Mouse (Mus musculus): ENCODE data around the gene Exoc3l2.
A peak's percentile ranks its signal among the peaks of the same experiment; 100 is the strongest.

The Exoc3l2 gene

GRCm38 (mm10) chr7:19457414-19458071, 5.6 kb upstream of the Exoc3l2 start:
- DNase-seq, result no peak

- peak; percentile 87 for DNase-seq
Measured at GRCm38 (mm10) chr7:19458072-19458486, 5.1 kb upstream of the Exoc3l2 start.

- DNase-seq, result peak; percentile 84
Measured at GRCm38 (mm10) chr7:19458591-19459111, 4.5 kb upstream of the Exoc3l2 start, which contains the start of gene Mark4. TSS of gene Mark4 (minus strand) at chr7:19458821.

- DNase-seq, result peak; percentile 27
Measured at GRCm38 (mm10) chr7:19459144-19459870, 3.8 kb upstream of the Exoc3l2 start.

DNA sequence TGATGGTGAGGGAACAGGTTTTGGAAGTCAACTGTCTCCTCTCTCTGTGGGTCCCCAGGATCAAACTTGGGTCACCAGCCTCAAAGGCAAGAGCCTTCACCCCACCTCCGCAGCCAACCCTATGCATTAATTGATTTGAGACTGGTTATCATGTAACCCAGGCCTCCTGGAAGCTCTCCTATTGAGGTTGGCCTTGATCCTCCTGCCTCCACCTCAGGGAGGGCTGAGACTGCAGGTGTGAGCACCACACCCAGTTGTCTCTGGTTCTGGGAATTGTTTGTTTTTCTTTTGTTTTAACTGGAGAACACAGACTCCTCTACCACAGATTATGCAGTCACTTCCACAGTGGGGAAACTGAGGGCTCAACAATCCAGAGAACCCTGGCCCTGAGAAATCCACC, 2.6 kb upstream of the Exoc3l2 start:
- no peak for DNase-seq

DNA sequence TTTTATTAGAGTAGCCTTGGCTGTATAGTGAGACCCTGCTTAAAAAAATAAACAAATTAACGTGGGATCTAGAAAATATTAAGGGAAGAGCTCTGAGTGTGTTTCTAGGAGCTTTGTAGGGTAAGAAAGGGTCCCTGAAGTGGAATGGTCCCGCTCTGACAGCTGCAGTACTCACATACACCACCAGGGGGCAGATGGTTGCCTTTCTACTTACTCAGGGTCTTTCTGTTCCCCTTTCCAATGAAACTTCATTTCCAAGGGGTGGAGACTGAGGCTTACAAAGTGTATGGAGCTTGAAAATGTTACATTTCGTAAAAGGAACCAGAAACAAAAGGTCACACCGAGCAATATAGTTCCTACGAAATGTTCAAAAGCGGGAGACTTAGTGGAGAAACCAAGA, 1.6 kb upstream of the Exoc3l2 start:
- peak; percentile 72 for DNase-seq

GRCm38 (mm10) chr7:19462443-19462842, 688 bp upstream of the Exoc3l2 start:
- no peak for DNase-seq

DNA sequence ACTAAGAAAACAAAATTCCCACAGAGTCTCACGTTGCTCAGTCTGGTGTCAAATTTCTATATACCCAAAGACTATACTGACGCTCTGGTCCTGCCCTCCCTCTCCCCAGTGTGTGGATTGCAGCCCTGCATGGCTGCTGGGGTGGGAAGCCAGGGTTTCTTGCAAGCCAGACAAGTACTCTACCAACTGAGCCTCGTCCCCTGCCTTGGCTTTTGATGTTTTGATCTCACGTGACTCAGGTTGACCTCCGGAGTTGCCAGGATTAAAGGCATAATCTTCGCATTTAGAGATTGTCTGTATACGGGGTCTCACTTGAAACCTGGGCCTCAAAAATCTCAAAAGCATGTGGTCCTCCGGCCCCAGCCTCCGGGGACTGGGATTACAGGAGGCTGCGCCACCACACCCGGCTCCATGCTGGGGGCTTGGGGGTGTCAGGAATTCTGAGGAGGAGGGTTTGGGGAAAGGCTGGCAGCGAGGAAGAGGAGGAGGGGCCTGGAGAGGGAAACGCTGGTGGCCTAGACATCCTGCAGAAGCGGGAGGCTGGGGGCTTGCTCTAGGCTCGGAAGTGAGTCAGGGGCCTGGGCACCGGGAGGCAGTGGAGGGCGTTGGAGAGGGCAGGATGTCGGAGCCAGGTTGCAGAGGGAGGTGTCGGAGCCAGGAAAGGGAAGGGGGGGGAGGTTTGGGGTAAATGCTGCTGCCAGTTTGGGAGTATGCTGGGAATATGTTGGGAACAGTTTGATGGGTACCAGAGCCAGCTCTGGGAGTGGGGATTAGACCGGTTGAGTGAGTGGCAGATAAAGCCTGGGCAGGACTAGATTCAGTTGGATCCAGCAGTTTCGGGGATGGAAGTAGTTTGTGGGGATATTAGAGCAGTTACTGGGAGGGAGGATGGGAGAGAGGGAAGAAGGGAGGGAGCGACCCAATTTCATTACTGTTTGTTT, 1.5 kb downstream of the Exoc3l2 start:
- no peak for DNase-seq

GRCm38 (mm10) chr7:19466602-19467145, 3.5 kb downstream of the Exoc3l2 start:
- no peak for DNase-seq

DNA sequence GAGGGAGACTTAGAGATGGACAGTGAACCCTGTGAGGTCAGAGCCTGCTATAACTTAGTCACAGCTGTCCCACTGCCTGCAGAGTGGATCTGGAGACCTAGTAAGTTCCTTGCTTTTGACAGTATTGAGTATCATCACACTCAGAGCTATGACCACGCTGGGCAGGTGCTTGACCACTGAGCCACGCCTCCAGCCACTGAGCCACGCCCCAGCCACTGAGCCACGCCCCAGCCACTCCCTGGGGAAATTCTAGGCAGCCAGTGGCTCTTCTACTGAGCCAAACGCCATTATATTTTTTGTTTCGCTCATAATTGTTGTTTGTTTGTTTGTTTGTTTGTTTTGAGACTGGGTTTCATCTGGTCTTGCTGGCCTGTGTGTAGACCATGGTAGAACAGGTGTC, 4.5 kb downstream of the Exoc3l2 start:
- no peak for DNase-seq

- no peak for DNase-seq
Measured at GRCm38 (mm10) chr7:19468279-19468678, 5.1 kb downstream of the Exoc3l2 start.

- DNase-seq, result no peak
Measured at GRCm38 (mm10) chr7:19469404-19469803, 6.3 kb downstream of the Exoc3l2 start.

GRCm38 (mm10) chr7:19470308-19470707, 7.2 kb downstream of the Exoc3l2 start:
- no peak for DNase-seq

DNA sequence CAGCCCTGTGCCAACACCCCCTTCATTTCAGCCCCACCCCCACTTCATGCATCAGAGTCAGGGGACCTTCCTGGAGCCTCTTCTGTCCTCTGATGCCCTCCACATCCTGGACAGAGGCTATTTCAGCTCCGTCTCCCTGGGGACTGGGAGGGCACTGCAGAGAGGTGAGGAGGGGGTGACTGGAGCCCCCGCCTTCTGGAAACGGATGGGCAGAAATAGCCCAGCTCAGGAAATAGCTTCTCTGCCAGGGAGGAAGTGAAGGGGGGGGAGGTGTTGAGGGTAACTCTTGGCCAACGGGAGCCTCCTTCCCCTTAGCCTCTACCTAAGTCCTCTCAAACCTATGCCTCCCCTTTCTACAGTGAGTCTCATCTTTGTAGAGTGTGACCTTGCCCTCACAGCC, 9.3 kb downstream of the Exoc3l2 start:
- no peak for DNase-seq

DNA sequence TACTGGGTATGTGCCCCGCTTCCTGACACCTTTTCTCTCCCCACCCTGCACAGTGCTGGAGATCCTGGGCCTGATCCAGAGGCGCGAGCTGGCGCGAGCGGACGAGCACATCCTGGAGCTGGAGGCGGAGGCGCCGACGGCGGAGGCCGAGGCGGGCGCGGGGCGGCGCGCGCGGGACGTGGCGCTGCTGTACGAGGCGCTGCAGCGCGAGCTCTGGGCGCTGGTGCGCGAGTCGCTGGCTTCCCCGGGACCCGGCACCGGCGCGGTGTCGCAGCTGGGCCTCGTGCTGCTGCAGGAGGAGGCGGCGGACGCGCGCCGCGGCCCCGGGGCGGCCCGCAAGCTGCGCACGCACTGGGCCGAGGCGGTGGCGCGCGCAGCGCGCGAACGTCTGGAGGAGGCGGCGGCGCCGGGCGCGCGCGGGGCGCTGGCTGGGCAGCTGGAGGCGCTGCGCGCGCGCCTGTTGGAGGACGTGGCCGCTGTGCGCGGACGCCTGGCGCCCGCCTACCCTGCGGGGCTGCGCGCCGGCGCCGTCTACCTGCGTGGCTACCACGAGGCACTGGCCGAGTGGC, 10.8 kb downstream of the Exoc3l2 start:
- peak; percentile 66 for DNase-seq

- DNase-seq, result no peak
Measured at GRCm38 (mm10) chr7:19477084-19477483, 14.0 kb downstream of the Exoc3l2 start.

GRCm38 (mm10) chr7:19477624-19478384, 14.7 kb downstream of the Exoc3l2 start:
- DNase-seq, result no peak

- DNase-seq, result no peak
Measured at GRCm38 (mm10) chr7:19483281-19483680, 20.1 kb downstream of the Exoc3l2 start.

DNA sequence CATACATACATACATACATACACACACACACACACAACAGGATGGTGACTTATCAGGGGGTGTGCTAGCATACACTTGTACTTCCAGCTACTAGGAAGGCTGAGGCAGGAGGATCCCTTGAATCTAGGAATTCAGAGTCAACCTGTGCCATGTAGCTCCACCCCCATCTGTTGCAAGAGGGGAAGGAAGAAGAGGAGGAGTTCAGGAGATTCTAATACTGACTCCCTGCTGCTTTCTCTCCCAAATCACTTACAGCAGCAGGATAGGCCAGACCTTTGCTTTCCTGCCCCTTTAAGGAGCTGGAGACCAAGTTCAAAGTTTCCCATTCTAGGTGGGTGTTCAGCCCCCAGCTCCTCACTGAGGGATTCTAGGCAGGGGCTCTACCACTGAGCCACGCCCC, 22.4 kb downstream of the Exoc3l2 start:
- no peak for DNase-seq

DNA sequence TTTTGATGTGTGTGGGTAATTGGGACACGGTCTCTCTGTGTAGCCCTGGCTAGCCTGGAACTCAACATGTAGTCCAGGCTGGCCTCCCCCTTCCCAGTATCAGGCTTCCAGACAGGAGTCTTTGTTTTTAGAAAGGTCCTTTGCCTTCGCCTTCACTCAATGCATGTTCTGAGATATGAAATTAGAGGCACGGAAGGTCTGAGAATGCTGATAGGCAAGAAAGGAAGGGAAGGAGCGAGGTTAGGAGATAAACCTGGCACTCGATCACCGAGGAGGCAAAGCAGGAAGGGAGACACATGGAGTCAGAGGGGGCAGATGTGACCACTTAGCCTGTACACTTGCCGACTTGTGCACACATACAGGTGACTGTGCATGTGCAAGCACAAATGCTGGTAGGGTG, 23.4 kb downstream of the Exoc3l2 start:
- DNase-seq, result no peak

DNA sequence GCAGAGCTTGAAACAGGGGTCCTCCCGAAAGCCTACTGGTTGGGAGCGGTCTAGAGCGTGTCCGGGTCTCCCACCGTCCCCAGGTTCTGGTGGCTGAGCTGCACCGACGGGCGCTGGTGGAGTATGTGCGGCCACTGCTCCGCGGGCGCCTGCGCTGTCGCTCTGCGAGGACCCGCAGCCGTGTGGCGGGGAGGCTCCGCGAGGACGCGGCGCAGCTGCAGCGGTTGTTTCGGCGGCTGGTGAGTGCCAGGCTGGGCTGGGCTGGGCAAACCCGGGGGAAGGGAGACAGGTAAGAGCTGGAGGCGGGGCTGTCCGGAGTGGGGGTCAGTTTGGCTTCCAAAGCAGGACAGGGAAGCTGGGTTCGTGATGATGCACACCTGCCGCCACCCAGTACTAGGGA, 26.4 kb downstream of the Exoc3l2 start:
- DNase-seq, result no peak

- peak; percentile 23 for DNase-seq
Measured at GRCm38 (mm10) chr7:19491731-19492130, 28.6 kb downstream of the Exoc3l2 start.

Data from thymus, postnatal 14 days (tissue).